Mouse (Mus musculus) ES-E14 (cell line): ENCODE results near the gene Cacna1d. TPM values are rescaled to one million over a fixed set of nuclear protein-coding genes. Genes with fewer than 3 reads are reported as not detected.

Source experiments
- DNase-seq: peaks from one replicate; pipeline ENCODE4 v3.0.0-alpha.2; 2013; ENCODE audit warnings: low read depth, low spot score
- H3K27ac ChIP-seq: 2 replicates; pipeline ENCODE4 v1.5.1; 2012; ENCODE audit warnings: low read depth, mild to moderate bottlenecking, low read length, moderate library complexity, mixed read lengths; ENCODE audit not compliant: poor library complexity, insufficient read depth, severe bottlenecking
- H3K36me3 ChIP-seq: 2 replicates; pipeline ENCODE4 v1.6.1; 2012; ENCODE audit warnings: mild to moderate bottlenecking, low read length, moderate library complexity, mixed read lengths; ENCODE audit not compliant: control insufficient read depth, poor library complexity, insufficient read depth, severe bottlenecking
- H3K4me1 ChIP-seq, 2 experiments: fragments of 150-350 bp in 1 of 2; sonication (generic) in 1 of 2; 2 replicates each; pipeline ENCODE4 v1.6.1; 2012; ENCODE audit warnings: low read length in 2 of 2, mild to moderate bottlenecking in 1 of 2, mixed read lengths in 1 of 2; ENCODE audit not compliant: control insufficient read depth in 2 of 2, insufficient read depth in 2 of 2, poor library complexity in 1 of 2
- H3K4me3 ChIP-seq, 2 experiments: fragments of 150-350 bp in 1 of 2; sonication (generic) in 1 of 2; 2 replicates each; pipeline ENCODE4 v1.5.1; 2012; ENCODE audit warnings: low read length in 2 of 2, low read depth in 1 of 2, mild to moderate bottlenecking in 1 of 2, mixed read lengths in 1 of 2; ENCODE audit not compliant: insufficient read depth in 1 of 2, poor library complexity in 1 of 2, severe bottlenecking in 1 of 2
- H3K9ac ChIP-seq: 2 replicates; pipeline ENCODE4 v1.6.1; 2012; ENCODE audit warnings: low read depth, mild to moderate bottlenecking, low read length, mixed read lengths; ENCODE audit not compliant: poor library complexity, insufficient read depth, severe bottlenecking
- H3K9me3 ChIP-seq: fragments of 150-350 bp; sonication (generic); 2 replicates; pipeline ENCODE4 v1.6.1; 2012; ENCODE audit warnings: low read depth, mild to moderate bottlenecking, low read length; ENCODE audit not compliant: control insufficient read depth, insufficient read depth
- CHD2 ChIP-seq: IDR thresholded peaks from 2 replicates; pipeline ENCODE4 v1.6.1; 2014; ENCODE audit warnings: mild to moderate bottlenecking, low read depth, low read length, inconsistent platforms
- HCFC1 ChIP-seq: IDR thresholded peaks from 2 replicates; pipeline ENCODE4 v1.6.1; 2012; ENCODE audit warnings: low read length, inconsistent platforms, borderline replicate concordance; ENCODE audit not compliant: insufficient read depth
- MAFK ChIP-seq: IDR thresholded peaks from 2 replicates; pipeline ENCODE4 v1.6.1; 2014; ENCODE audit warnings: mild to moderate bottlenecking, low read depth, low read length, inconsistent platforms; ENCODE audit not compliant: insufficient read depth
- ZC3H11A ChIP-seq: IDR thresholded peaks from 2 replicates; pipeline ENCODE4 v1.6.1; 2012; ENCODE audit warnings: low read depth, mild to moderate bottlenecking, inconsistent platforms, low read length, borderline replicate concordance
- ZNF384 ChIP-seq: IDR thresholded peaks from 2 replicates; pipeline ENCODE4 v1.6.1; 2012; ENCODE audit warnings: low read depth, low read length, inconsistent platforms
- in situ Hi-C, 2 experiments: fragments of 600-800 bp; cut with MboI; formaldehyde crosslinking; loops; one replicate each; pipeline ENCODE4 v1.15.1; 2025; ENCODE audit warnings: low sequenced_read_pairs in 2 of 2, inconsistent platforms in 1 of 2; ENCODE audit not compliant: unreplicated experiment in 2 of 2
- total RNA-seq: library from RNA; depleted of rRNA; stranded (reverse); fragments of 300-350 nt; gene quantifications from 2 replicates; pipeline ENCODE4 v1.2.3, GENCODE M21; 2012

Cacna1d gene
- total RNA-seq, 1 experiment = 0.36 TPM

- no peak for DNase-seq
- H3K36me3 ChIP-seq = no peaks in the 10 kb centered on the region
- H3K27ac ChIP-seq = no peak overlapping the region
- H3K9ac ChIP-seq = no peak overlapping the region
- TF ChIP-seq MAFK (no peak), HCFC1 (no peak), ZC3H11A (no peak), ZNF384 (no peak), CHD2 (no peak)
- in situ Hi-C loops = no loop called here
- H3K9me3 ChIP-seq = no peaks in the 10 kb centered on the region
- H3K4me3 ChIP-seq = no peak overlapping the region
- H3K4me1 ChIP-seq = peaks cover 1 to 2% of the 10 kb centered on the region in 2 experiments; a peak in 2 of 4 replicates
Observed at GRCm38 (mm10) chr14:30327051-30327450, 164.2 kb downstream of the Cacna1d start.

GRCm38 (mm10) chr14:30326226-30326625 is 165.0 kb downstream of the Cacna1d start:
- in situ Hi-C loops = no loop called here
- Histone ChIP-seq H3K9ac (no peak overlapping the region), H3K36me3 (no peaks in the 10 kb centered on the region), H3K27ac (no peak overlapping the region), H3K4me1 (peaks cover 0 to 2% of the 10 kb centered on the region in 2 experiments; a peak in 2 of 4 replicates), H3K9me3 (no peaks in the 10 kb centered on the region), H3K4me3 (no peak overlapping the region)
- DNase-seq = no peak
- no peak for TF ChIP-seq CHD2
- no peak for TF ChIP-seq MAFK
- no peak for TF ChIP-seq ZC3H11A
- TF ChIP-seq HCFC1 = no peak
- TF ChIP-seq ZNF384 = no peak

DNA sequence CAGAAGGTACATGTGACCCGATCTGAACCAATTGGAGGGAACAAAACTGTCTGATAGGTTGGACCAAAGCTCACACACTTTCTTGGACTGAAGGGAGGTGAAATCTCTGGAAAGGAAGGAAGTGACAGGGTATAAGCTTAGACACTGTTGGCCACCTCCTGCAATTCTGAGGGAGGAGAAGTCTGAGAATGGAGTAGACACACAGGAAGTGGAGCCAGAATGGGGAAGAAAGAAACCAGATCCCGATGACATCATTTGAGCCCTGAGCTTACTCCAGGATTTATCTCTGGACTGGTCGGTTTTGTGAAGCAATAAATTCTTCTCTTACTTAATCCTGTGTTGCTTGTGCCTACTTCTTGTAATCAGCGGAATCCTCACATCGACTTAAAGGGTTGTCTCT is 166.3 kb downstream of the Cacna1d start:
- TF ChIP-seq HCFC1 = no peak
- TF ChIP-seq MAFK = no peak
- no peak for TF ChIP-seq ZNF384
- no peak for TF ChIP-seq CHD2
- TF ChIP-seq ZC3H11A = no peak
- no peak overlapping the region for H3K27ac ChIP-seq
- no peaks in the 10 kb centered on the region for H3K9me3 ChIP-seq
- in situ Hi-C loops = no loop called here
- no peaks in the 10 kb centered on the region for H3K36me3 ChIP-seq
- no peak overlapping the region for H3K4me3 ChIP-seq
- H3K9ac ChIP-seq = no peak overlapping the region
- no peaks in the 10 kb centered on the region for H3K4me1 ChIP-seq
- DNase-seq = no peak

DNA sequence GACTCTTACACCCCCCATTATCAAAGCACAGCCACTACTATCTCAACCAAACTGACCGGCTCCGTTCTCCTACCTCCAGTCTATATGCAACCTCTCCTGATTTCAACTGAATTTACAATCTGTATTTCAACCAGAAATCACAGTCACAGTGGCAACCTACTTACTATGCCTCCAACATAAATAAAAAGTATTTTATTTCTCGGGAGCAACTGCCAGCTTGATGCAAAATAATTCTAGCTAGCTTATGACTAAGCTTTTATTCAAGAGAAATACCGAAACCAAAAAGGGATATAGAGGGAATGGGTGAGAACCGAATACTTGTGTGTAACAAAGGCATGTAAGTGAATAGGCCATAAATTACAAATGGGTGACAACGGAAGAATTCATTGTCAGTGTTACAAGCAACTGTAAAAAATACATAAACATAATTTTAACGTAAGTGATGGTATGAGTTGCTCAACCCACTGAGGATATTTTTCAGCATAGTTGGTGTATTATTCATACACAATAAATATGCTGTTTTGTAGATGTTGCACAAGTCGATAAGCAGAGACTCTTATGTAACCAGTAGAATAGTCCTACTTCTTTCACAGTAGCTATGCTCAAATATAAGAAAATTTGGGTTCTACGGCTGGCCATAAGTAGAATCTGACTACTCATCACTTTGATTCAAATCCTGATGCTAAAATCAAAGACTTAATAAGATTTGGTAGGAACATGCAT is 172.4 kb downstream of the Cacna1d start:
- in situ Hi-C loops = no loop called here
- TF ChIP-seq ZNF384 (no peak), HCFC1 (no peak), CHD2 (no peak), MAFK (no peak), ZC3H11A (no peak)

More for the DNA sequence above, 172.4 kb downstream of the Cacna1d start:
- Histone ChIP-seq H3K27ac (no peak overlapping the region), H3K4me3 (no peak overlapping the region), H3K9ac (no peak overlapping the region), H3K9me3 (no peaks in the 10 kb centered on the region), H3K4me1 (no peaks in the 10 kb centered on the region), H3K36me3 (no peaks in the 10 kb centered on the region)
- DNase-seq = no peak
